Mouse (Mus musculus) kidney, adult 18-20 months (tissue): ENCODE measurements around the gene Ccnb1ip1.

Experiments used
- DNase-seq: peaks from one replicate; pipeline ENCODE4 v3.0.0; 2021

Ccnb1ip1 gene

GRCm38 (mm10) chr14:50782166-50782565, 25.4 kb downstream of the Ccnb1ip1 start:
- DNase-seq, result no peak

- DNase-seq, result no peak
These were observed 36.2 kb downstream of the Ccnb1ip1 start for GRCm38 (mm10) chr14:50771342-50771741.

- no peak for DNase-seq
These were observed 41.8 kb downstream of the Ccnb1ip1 start for GRCm38 (mm10) chr14:50765736-50766135.

- no peak for DNase-seq
These were observed 49.0 kb downstream of the Ccnb1ip1 start for GRCm38 (mm10) chr14:50758416-50759085.

- no peak for DNase-seq
These were observed 62.5 kb downstream of the Ccnb1ip1 start, which contains the start of gene Olfr749 for GRCm38 (mm10) chr14:50744994-50745393. TSS of gene Olfr749 (minus strand) at chr14:50745094.

- DNase-seq, result no peak
These were observed 65.9 kb downstream of the Ccnb1ip1 start for GRCm38 (mm10) chr14:50741584-50741983.

GRCm38 (mm10) chr14:50740334-50740733, 67.2 kb downstream of the Ccnb1ip1 start:
- DNase-seq, result no peak
